Mouse (Mus musculus): Measurements from ENCODE around the gene Dok5. TPM values are rescaled to one million over a fixed set of nuclear protein-coding genes. Genes with fewer than 3 reads are reported as not detected.

Dok5 gene
- polyA plus RNA-seq, 1 experiment = 0.59 TPM

GRCm38 (mm10) chr2:170850058-170850457, 118.5 kb downstream of the Dok5 start:
- Histone ChIP-seq H3K4me1 (ENCODE audit: control insufficient read depth, insufficient read depth, insufficient read length, low read length) (no peaks in the 10 kb centered on the region), H3K27ac (replicated peaks; ENCODE audit: low read depth, low read length) (no peak overlapping the region), H3K4me3 (ENCODE audit: insufficient read depth, low read depth, low read length) (no peak overlapping the region)

- Histone ChIP-seq H3K27ac (replicated peaks; ENCODE audit: low read depth, low read length) (no peak overlapping the region), H3K4me3 (ENCODE audit: insufficient read depth, low read depth, low read length) (no peak overlapping the region), H3K4me1 (ENCODE audit: control insufficient read depth, insufficient read depth, insufficient read length, low read length) (no peaks in the 10 kb centered on the region)
Measured at GRCm38 (mm10) chr2:170852337-170852736, 120.7 kb downstream of the Dok5 start.

- H3K27ac ChIP-seq (replicated peaks; ENCODE audit: low read depth, low read length) = no peak overlapping the region
- H3K4me1 ChIP-seq (ENCODE audit: control insufficient read depth, insufficient read depth, insufficient read length, low read length) = no peaks in the 10 kb centered on the region
Measured at GRCm38 (mm10) chr2:170855210-170855609, 123.6 kb downstream of the Dok5 start.

DNA sequence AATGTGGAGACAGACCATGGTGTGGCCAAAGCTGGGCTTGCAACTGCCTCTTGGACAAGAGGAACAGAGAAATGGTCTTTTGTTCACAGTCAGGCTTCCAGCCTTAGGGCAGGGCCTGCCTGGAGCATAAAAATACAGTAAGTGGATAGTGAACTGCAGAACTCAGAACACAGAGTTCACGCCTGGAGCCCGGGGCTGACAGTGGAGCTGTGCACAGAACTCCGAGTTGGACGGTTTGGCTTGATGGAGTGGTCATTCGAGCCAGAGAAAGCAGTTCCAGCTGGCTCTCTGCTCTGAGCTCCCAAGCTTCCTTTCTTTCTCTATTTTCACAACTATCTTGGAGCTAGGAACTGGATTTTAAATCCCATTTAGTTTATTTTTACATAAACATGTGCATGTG, 124.5 kb downstream of the Dok5 start:
- Histone ChIP-seq H3K4me1 (ENCODE audit: control insufficient read depth, insufficient read depth, insufficient read length, low read length) (no peaks in the 10 kb centered on the region), H3K27ac (replicated peaks; ENCODE audit: low read depth, low read length) (no peak overlapping the region)

More at GRCm38 (mm10) chr2:170855210-170855609, 123.6 kb downstream of the Dok5 start:
- no peak overlapping the region for H3K4me3 ChIP-seq (ENCODE audit: insufficient read depth, low read depth, low read length)

GRCm38 (mm10) chr2:170857507-170857906, 125.9 kb downstream of the Dok5 start:
- Histone ChIP-seq H3K4me1 (ENCODE audit: control insufficient read depth, insufficient read depth, insufficient read length, low read length) (no peaks in the 10 kb centered on the region), H3K4me3 (ENCODE audit: insufficient read depth, low read depth, low read length) (no peak overlapping the region), H3K27ac (replicated peaks; ENCODE audit: low read depth, low read length) (no peak overlapping the region)

More for the DNA sequence above, 124.5 kb downstream of the Dok5 start:
- no peak overlapping the region for H3K4me3 ChIP-seq (ENCODE audit: insufficient read depth, low read depth, low read length)

GRCm38 (mm10) chr2:170858640-170859039, 127.0 kb downstream of the Dok5 start:
- H3K4me1 ChIP-seq (ENCODE audit: control insufficient read depth, insufficient read depth, insufficient read length, low read length) = no peaks in the 10 kb centered on the region
- no peak overlapping the region for H3K27ac ChIP-seq (replicated peaks; ENCODE audit: low read depth, low read length)
- H3K4me3 ChIP-seq (ENCODE audit: insufficient read depth, low read depth, low read length) = no peak overlapping the region

DNA sequence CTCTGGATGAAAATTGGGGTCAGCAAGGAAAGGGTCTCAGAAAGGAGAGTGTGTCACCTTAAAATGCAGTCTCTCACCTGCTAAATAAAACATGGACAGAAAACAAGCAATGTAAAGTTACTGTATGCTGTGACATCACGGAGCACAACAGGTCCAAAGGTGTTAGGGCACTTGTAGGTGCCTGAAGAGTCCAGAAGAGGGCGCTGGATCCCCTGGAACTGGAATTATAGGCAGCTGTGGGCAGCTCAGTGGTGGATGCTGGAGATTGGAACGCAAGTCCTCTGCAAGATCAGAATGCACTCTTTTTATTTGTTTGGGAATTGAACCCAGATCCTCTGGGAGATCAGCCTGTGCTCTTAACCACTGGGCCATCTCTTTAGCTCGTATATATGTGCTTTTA, 129.0 kb downstream of the Dok5 start:
- Histone ChIP-seq H3K4me1 (ENCODE audit: control insufficient read depth, insufficient read depth, insufficient read length, low read length) (no peaks in the 10 kb centered on the region), H3K27ac (replicated peaks; ENCODE audit: low read depth, low read length) (no peak overlapping the region), H3K4me3 (ENCODE audit: insufficient read depth, low read depth, low read length) (no peak overlapping the region)

- Histone ChIP-seq H3K27ac (replicated peaks; ENCODE audit: low read depth, low read length) (no peak overlapping the region), H3K4me1 (ENCODE audit: control insufficient read depth, insufficient read depth, insufficient read length, low read length) (no peaks in the 10 kb centered on the region), H3K4me3 (ENCODE audit: insufficient read depth, low read depth, low read length) (no peak overlapping the region)
Measured at GRCm38 (mm10) chr2:170862799-170863198, 131.2 kb downstream of the Dok5 start.

- no peak overlapping the region for H3K4me3 ChIP-seq (ENCODE audit: insufficient read depth, low read depth, low read length)
- H3K4me1 ChIP-seq (ENCODE audit: control insufficient read depth, insufficient read depth, insufficient read length, low read length) = no peaks in the 10 kb centered on the region
- H3K27ac ChIP-seq (replicated peaks; ENCODE audit: low read depth, low read length) = no peak overlapping the region
Measured at GRCm38 (mm10) chr2:170863201-170863600, 131.6 kb downstream of the Dok5 start.

DNA sequence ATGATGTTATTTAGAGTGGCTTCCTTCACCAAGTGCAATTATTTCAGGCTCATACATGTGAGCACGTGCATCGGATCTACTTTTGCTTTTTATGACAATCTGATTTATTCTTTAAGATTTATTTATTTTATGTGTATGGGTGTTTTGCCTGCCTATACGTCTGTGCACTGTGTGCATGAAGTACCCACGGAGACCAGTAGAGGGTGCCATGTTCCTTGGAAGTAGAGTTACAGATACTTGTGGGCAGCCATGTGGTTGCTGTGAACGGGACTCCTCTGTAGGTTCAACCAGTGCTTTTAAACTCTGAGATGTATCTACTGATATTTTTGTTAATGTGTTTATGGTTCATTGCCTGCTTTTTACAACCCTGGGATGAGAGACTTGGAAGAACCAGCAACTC, 132.4 kb downstream of the Dok5 start:
- Histone ChIP-seq H3K4me3 (ENCODE audit: insufficient read depth, low read depth, low read length) (no peak overlapping the region), H3K27ac (replicated peaks; ENCODE audit: low read depth, low read length) (no peak overlapping the region), H3K4me1 (ENCODE audit: control insufficient read depth, insufficient read depth, insufficient read length, low read length) (no peaks in the 10 kb centered on the region)

GRCm38 (mm10) chr2:170864820-170865219, 133.2 kb downstream of the Dok5 start:
- Histone ChIP-seq H3K27ac (replicated peaks; ENCODE audit: low read depth, low read length) (no peak overlapping the region), H3K4me3 (ENCODE audit: insufficient read depth, low read depth, low read length) (no peak overlapping the region), H3K4me1 (ENCODE audit: control insufficient read depth, insufficient read depth, insufficient read length, low read length) (no peaks in the 10 kb centered on the region)

DNA sequence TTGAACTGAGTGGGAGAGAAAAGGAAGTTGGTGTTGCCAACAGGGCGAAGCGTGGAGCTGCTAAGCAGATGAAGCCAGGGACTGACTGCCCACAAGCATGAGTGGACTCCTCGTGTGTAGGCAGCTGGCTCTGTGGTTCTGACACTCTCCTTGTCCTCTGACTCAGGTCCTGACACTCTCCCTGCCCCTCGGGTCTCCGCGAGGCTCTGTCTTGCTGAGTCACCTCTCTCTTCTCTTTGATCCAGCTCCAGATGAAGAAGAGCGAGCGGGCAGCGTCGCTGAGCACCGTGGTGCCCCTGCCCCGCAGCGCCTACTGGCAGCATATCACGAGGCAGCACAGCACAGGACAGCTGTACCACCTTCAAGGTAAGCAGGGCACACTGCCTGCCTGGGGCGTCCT, 139.0 kb downstream of the Dok5 start:
- Histone ChIP-seq H3K4me3 (ENCODE audit: insufficient read depth, low read depth, low read length) (no peak overlapping the region), H3K27ac (replicated peaks; ENCODE audit: low read depth, low read length) (no peak overlapping the region), H3K4me1 (ENCODE audit: control insufficient read depth, insufficient read depth, insufficient read length, low read length) (no peaks in the 10 kb centered on the region)

DNA sequence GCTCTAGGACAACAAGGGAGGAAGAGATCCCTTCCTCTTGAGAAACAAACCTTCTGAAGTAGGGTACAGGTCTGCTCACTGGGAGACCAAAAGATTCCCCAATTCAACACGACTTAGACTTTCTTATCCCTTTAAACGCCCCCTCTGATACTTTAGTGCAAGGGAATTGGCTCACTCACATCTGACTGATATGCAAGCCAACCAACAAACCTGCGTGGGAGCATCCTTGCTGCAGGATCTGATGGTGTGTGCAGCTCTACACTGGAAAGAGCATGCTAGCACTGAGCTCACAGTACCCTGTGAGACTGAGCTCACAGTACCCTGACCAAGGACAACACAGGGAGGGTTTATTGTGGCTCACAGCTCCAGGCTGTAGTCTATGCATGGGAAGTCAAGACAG, 139.9 kb downstream of the Dok5 start:
- Histone ChIP-seq H3K27ac (replicated peaks; ENCODE audit: low read depth, low read length) (no peak overlapping the region), H3K4me3 (ENCODE audit: insufficient read depth, low read depth, low read length) (no peak overlapping the region), H3K4me1 (ENCODE audit: control insufficient read depth, insufficient read depth, insufficient read length, low read length) (no peaks in the 10 kb centered on the region)

GRCm38 (mm10) chr2:170873382-170873781, 141.8 kb downstream of the Dok5 start:
- no peak overlapping the region for H3K4me3 ChIP-seq (ENCODE audit: insufficient read depth, low read depth, low read length)
- H3K27ac ChIP-seq (replicated peaks; ENCODE audit: low read depth, low read length) = no peak overlapping the region
- no peaks in the 10 kb centered on the region for H3K4me1 ChIP-seq (ENCODE audit: control insufficient read depth, insufficient read depth, insufficient read length, low read length)

DNA sequence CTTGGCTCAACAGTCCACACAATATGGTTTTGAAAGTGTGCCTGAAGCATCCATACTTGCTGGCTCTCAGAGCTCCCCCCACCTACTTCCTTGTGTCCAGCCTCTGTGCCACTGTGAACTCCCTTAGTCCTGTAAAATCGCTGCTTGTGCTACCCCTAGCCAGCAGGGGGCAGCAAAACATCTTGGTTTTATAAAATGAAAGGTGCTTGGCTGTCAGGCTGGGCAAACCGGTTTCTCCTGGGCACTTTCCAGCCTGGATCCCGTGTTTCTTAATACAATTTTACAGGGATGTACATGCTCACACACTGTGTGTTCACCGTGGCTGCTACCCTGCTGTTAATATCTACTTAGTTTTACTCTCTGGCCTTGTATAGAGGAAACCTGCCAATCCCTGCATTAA, 145.9 kb downstream of the Dok5 start:
- no peak overlapping the region for H3K27ac ChIP-seq (replicated peaks; ENCODE audit: low read depth, low read length)
- H3K4me3 ChIP-seq (ENCODE audit: insufficient read depth, low read depth, low read length) = no peak overlapping the region
- no peaks in the 10 kb centered on the region for H3K4me1 ChIP-seq (ENCODE audit: control insufficient read depth, insufficient read depth, insufficient read length, low read length)

DNA sequence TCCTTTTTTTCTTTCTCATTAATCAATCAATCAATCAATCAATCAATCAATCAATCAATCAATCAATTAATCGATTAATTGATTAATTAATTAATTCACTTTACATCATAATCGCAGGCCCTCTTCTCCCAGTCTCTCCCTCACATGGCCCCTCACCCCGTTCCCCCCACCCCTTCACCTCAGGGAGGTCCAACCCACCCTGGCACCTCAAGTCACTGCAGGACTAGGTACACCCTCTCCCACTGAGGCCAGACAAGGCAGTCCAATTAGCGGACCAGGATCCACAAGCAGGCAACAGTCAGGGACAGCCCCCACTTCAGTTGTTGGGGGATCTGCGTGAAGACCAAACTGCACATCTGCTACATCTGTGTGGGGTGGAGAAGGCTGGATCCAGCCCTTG, 146.3 kb downstream of the Dok5 start:
- H3K27ac ChIP-seq (replicated peaks; ENCODE audit: low read depth, low read length) = no peak overlapping the region
- no peak overlapping the region for H3K4me3 ChIP-seq (ENCODE audit: insufficient read depth, low read depth, low read length)
- no peaks in the 10 kb centered on the region for H3K4me1 ChIP-seq (ENCODE audit: control insufficient read depth, insufficient read depth, insufficient read length, low read length)

Data from brown adipose tissue, adult 24 weeks (tissue).